Mouse (Mus musculus): ENCODE data around the gene Tmem14a.
"Not testable (repeated sequence)": the region's sequence is repeated elsewhere in the genome, so short reads cannot be mapped to it uniquely, and the experiment has no call there.

Gene Tmem14a

GRCm38 (mm10) chr1:21218489-21218919 is at the start of gene Tmem14a:
Gene Tmem14a, plus strand, starts transcription at chr1:21218575.
- DNase-seq (ENCODE audit: low read depth in 1 of 2, low spot score in 2 of 2), result peak; percentile 55 to 79

GRCm38 (mm10) chr1:21185196-21185595 is 33.2 kb upstream of the Tmem14a start:
- DNase-seq (ENCODE audit: low read depth in 1 of 2, low spot score in 2 of 2), result no peak

GRCm38 (mm10) chr1:21206241-21206640 is 12.1 kb upstream of the Tmem14a start:
- DNase-seq (ENCODE audit: low read depth in 1 of 2, low spot score in 2 of 2), result no peak

GRCm38 (mm10) chr1:21213537-21213936 is 4.8 kb upstream of the Tmem14a start:
- not testable (repeated sequence) for DNase-seq (ENCODE audit: low read depth in 1 of 2, low spot score in 2 of 2)

- not testable (repeated sequence) for DNase-seq (ENCODE audit: low read depth in 1 of 2, low spot score in 2 of 2)
These were observed 4.2 kb upstream of the Tmem14a start for GRCm38 (mm10) chr1:21213991-21214692.

GRCm38 (mm10) chr1:21227756-21228395 is 9.5 kb downstream of the Tmem14a start:
- DNase-seq (ENCODE audit: low read depth in 1 of 2, low spot score in 2 of 2), result no peak

- DNase-seq (ENCODE audit: low read depth in 1 of 2, low spot score in 2 of 2), result not testable (repeated sequence)
These were observed 10.7 kb downstream of the Tmem14a start for GRCm38 (mm10) chr1:21228740-21229722.

GRCm38 (mm10) chr1:21230376-21230775 is 12.0 kb downstream of the Tmem14a start:
- DNase-seq (ENCODE audit: low read depth in 1 of 2, low spot score in 2 of 2), result no peak

- DNase-seq (ENCODE audit: low read depth in 1 of 2, low spot score in 2 of 2), result no peak
These were observed 13.5 kb downstream of the Tmem14a start for GRCm38 (mm10) chr1:21231744-21232464.

- no peak for DNase-seq (ENCODE audit: low read depth in 1 of 2, low spot score in 2 of 2)
These were observed 14.1 kb downstream of the Tmem14a start for GRCm38 (mm10) chr1:21232516-21232915.

- no peak for DNase-seq (ENCODE audit: low read depth in 1 of 2, low spot score in 2 of 2)
These were observed 17.0 kb downstream of the Tmem14a start for GRCm38 (mm10) chr1:21235359-21235758.

GRCm38 (mm10) chr1:21239911-21240898 is 21.8 kb downstream of the Tmem14a start, which contains the start of gene Gsta3:
Gene Gsta3, plus strand, starts transcription at chr1:21240589.
- no peak for DNase-seq (ENCODE audit: low read depth in 1 of 2, low spot score in 2 of 2)

- DNase-seq (ENCODE audit: low read depth in 1 of 2, low spot score in 2 of 2), result no peak
These were observed 22.7 kb downstream of the Tmem14a start for GRCm38 (mm10) chr1:21241096-21241495.

- no peak for DNase-seq (ENCODE audit: low read depth in 1 of 2, low spot score in 2 of 2)
These were observed 26.1 kb downstream of the Tmem14a start for GRCm38 (mm10) chr1:21244290-21244960.

- no peak for DNase-seq (ENCODE audit: low read depth in 1 of 2, low spot score in 2 of 2)
These were observed 27.8 kb downstream of the Tmem14a start for GRCm38 (mm10) chr1:21246136-21246535.

GRCm38 (mm10) chr1:21247896-21248295 is 29.5 kb downstream of the Tmem14a start:
- no peak for DNase-seq (ENCODE audit: low read depth in 1 of 2, low spot score in 2 of 2)

- DNase-seq (ENCODE audit: low read depth in 1 of 2, low spot score in 2 of 2), result no peak
These were observed 30.4 kb downstream of the Tmem14a start for GRCm38 (mm10) chr1:21248560-21249390.

GRCm38 (mm10) chr1:21251661-21252060 is 33.3 kb downstream of the Tmem14a start:
- no peak for DNase-seq (ENCODE audit: low read depth in 1 of 2, low spot score in 2 of 2)

All from monocyte, adult 2 months (primary cell).